Mouse (Mus musculus): ENCODE results near the gene Gm10376. TPM values are rescaled to one million over a fixed set of nuclear protein-coding genes. Genes with fewer than 3 reads are reported as not detected.
"Not testable (repeated sequence)": the region's sequence is repeated elsewhere in the genome, so short reads cannot be mapped to it uniquely, and the experiment has no call there.

Gene Gm10376
- polyA plus RNA-seq (2016; fragmentation: Nextera tagmentation; extraction: Ambion mirVana), result not detected in 2 replicates

DNA sequence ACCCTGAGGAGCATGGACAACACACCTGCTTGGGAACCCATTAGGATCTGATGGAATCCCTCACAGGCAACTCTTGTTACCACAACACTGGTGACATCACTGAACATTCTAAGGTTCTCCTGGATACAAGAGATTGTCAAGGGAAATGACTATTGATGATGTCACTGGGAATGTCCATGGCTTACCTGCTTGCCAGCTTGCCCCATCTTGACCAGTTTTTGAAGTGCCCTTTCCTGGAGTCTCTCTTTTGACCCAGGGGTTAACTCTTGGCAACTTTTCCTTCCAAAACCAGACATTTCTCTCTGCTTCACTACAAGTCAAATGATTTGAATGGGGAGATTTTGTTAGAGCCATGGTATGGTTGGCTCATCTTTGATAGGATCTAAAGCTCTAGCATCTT is at the start of gene Gm10376:
TSS of gene Gm10376 (minus strand) at position 101 of the 400 bp plus-strand sequence.
- not testable (repeated sequence) for H3K27ac ChIP-seq (replicated peaks); ATAC-seq (ENCODE audit: low FRiP score, low read depth); H3K4me3 ChIP-seq; H3K4me2 ChIP-seq (replicated peaks); H3K9ac ChIP-seq (replicated peaks); H3K9me3 ChIP-seq; H3K4me1 ChIP-seq; H3K27me3 ChIP-seq; H3K36me3 ChIP-seq

DNA sequence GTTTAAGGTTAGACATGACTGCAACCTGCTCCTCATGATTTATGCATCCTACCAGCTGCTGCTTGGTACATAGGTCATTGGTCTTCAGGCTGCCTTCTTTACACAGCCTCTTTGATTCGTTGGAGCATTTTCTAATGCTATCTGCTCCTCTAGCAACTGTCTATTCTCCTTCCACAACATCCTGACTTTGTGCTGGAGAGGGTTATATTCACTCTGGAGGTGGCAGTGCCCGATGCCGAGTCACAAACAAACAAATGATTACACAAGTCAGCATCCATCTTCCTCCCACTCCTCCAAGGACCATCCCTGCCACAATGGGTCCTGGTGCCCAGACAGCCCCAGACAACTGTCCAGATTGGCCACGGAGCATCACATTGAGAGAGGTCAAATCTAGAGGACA is 44.8 kb upstream of the Gm10376 start:
- not testable (repeated sequence) for H3K4me3 ChIP-seq; H3K27ac ChIP-seq (replicated peaks); H3K4me2 ChIP-seq (replicated peaks); H3K9me3 ChIP-seq; H3K36me3 ChIP-seq; ATAC-seq (ENCODE audit: low FRiP score, low read depth); H3K27me3 ChIP-seq; H3K4me1 ChIP-seq; H3K9ac ChIP-seq (replicated peaks)
- WGBS, result 71% methylated on average over 4 of the region's 4 CpGs

DNA sequence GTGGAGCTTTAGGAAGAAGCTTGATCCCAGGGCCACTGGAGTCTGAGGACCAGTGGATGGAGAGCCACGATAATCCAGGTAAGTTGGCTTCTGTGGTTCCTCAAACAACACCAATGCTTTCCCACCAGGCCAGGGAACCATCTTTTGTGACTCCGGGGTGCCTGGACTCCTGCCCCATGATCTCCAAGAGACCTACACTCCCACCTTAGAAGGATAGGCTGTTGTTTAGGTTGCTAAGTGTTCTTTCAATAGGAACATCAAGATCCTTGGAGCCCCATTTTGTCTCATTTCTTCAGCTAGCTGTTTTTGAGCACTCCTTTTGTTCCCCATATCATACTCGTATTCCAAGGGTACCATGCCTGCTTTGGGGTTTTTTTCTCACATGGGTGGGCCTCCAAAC is 42.6 kb upstream of the Gm10376 start:
- not testable (repeated sequence) for H3K4me3 ChIP-seq; ATAC-seq (ENCODE audit: low FRiP score, low read depth); H3K36me3 ChIP-seq; H3K4me1 ChIP-seq; H3K27ac ChIP-seq (replicated peaks); H3K4me2 ChIP-seq (replicated peaks); H3K9me3 ChIP-seq; H3K27me3 ChIP-seq; H3K9ac ChIP-seq (replicated peaks)
- WGBS, result 79% methylated on average over 3 of the region's 3 CpGs

DNA sequence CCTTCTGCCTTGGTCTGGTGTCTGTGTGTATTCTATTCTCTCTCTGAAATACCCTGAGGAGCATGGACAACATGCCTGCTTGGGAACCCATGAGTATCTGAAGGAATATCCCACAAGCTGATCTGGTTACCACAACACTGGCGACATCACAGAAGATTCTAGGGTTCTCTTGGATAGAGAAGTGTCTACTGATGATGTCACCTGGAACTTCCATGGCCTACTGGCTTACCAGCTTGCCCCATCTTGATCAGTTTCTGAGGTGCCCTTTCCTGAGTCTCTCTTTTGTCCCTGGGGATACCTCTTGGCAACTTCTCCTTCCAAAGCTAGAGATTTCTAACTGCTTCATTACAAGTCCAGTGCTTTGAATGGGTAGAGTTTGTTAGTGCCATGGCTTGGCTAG is 21.9 kb downstream of the Gm10376 start, which contains the start of gene Gm8082:
TSS of gene Gm8082 (minus strand) at position 101 of the 400 bp plus-strand sequence.
- not testable (repeated sequence) for H3K4me3 ChIP-seq; H3K4me2 ChIP-seq (replicated peaks); H3K4me1 ChIP-seq; H3K27me3 ChIP-seq; H3K9me3 ChIP-seq; H3K36me3 ChIP-seq; ATAC-seq (ENCODE audit: low FRiP score, low read depth); H3K27ac ChIP-seq (replicated peaks); H3K9ac ChIP-seq (replicated peaks)
- 83% methylated on average over 1 of the region's 1 CpGs for WGBS

Other genes starting within 250 kb of the Gm10376 start
- not detected in 2 replicates for gene Gm3015, start 246.8 kb downstream of the Gm10376 start, polyA plus RNA-seq (2016; fragmentation: Nextera tagmentation; extraction: Ambion mirVana)
- not detected in 2 replicates for gene Gm10377, start 217.6 kb downstream of the Gm10376 start, polyA plus RNA-seq (2016; fragmentation: Nextera tagmentation; extraction: Ambion mirVana)
- not detected in 2 replicates for gene Gm21977, start 162.2 kb downstream of the Gm10376 start, polyA plus RNA-seq (2016; fragmentation: Nextera tagmentation; extraction: Ambion mirVana)
- not detected in 2 replicates for gene Gm8082, start 22.0 kb downstream of the Gm10376 start, polyA plus RNA-seq (2016; fragmentation: Nextera tagmentation; extraction: Ambion mirVana)
- gene Gm8094, start 61.0 kb upstream of the Gm10376 start, polyA plus RNA-seq (2016; fragmentation: Nextera tagmentation; extraction: Ambion mirVana), result not detected in 2 replicates
- not detected in 2 replicates for gene Gm8104, start 85.0 kb upstream of the Gm10376 start, polyA plus RNA-seq (2016; fragmentation: Nextera tagmentation; extraction: Ambion mirVana)
- not detected in 2 replicates for gene Gm7233, start 164.2 kb upstream of the Gm10376 start, polyA plus RNA-seq (2016; fragmentation: Nextera tagmentation; extraction: Ambion mirVana)
- gene Gm8122, start 219.7 kb upstream of the Gm10376 start, polyA plus RNA-seq (2016; fragmentation: Nextera tagmentation; extraction: Ambion mirVana), result not detected in 2 replicates
- not detected in 2 replicates for gene Gm8126, start 243.0 kb upstream of the Gm10376 start, polyA plus RNA-seq (2016; fragmentation: Nextera tagmentation; extraction: Ambion mirVana)

Measured in midbrain, embryonic 12.5 days (tissue).